Mouse (Mus musculus): ENCODE data around the gene Rbm12. TPM values are rescaled to one million over a fixed set of nuclear protein-coding genes. Genes with fewer than 3 reads are reported as not detected.

Rbm12 gene
- total RNA-seq, 2 experiments from 2014 or later, result 22.9 to 24.9 TPM

DNA sequence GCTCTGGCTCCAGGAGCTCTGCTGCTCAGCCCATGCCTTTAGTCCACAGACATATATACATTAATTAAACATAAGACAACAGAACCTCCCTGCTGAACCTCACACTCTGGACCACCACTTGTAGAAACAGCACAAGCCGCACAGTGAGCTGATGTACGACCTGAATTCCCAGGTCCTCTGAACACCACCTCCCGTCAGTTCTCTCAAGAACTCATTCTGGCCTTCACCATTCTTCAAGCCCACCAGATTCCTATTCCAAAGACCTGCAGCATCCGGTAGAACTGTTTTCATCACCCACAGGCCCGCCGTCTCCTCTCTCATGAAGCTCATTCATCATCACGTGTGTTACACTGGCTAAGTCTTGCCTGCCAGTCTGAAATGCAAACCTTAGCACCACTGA lies 31.4 kb downstream of the Rbm12 start:
- DNase-seq (ENCODE audit: low spot score in 2 of 2), result no peak

DNA sequence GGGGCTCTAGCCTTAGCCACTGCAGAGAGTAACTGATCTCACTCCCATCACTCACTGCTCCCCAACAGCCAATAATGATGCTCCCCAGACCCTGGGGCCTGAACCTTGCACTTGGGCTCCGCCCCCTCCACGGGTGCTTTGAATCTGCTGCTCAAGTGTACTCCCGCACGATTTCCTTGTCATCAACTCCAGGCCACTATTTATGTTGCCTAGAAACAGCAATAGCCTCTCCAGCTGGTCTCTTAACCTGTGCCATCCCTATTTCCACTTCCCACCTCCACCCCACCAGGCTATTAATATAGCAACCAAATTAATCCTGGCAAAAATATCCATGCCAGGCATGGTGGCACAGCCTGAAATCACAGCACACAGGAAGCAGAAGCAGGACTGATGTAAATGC lies 32.1 kb downstream of the Rbm12 start:
- no peak for DNase-seq (ENCODE audit: low spot score in 2 of 2)

DNA sequence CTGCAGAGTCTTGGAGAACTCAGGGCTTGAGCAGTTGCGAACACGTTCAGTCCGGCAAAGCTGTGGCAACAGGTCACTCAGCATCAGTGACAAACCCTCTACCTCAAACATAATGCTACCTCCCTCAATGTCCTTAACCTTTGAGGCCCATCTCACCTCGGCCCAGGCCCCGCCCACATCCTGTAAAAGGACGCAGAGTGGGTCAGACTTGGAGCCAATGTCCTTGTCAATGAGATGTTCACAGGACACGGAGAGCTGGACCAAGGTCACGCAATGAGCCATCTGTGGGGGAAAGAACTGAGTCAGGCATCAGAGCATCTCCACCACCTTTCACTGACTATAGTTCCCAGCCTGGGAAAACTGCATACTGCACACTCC lies 32.6 kb downstream of the Rbm12 start:
- DNase-seq (ENCODE audit: low spot score in 2 of 2), result no peak

DNA sequence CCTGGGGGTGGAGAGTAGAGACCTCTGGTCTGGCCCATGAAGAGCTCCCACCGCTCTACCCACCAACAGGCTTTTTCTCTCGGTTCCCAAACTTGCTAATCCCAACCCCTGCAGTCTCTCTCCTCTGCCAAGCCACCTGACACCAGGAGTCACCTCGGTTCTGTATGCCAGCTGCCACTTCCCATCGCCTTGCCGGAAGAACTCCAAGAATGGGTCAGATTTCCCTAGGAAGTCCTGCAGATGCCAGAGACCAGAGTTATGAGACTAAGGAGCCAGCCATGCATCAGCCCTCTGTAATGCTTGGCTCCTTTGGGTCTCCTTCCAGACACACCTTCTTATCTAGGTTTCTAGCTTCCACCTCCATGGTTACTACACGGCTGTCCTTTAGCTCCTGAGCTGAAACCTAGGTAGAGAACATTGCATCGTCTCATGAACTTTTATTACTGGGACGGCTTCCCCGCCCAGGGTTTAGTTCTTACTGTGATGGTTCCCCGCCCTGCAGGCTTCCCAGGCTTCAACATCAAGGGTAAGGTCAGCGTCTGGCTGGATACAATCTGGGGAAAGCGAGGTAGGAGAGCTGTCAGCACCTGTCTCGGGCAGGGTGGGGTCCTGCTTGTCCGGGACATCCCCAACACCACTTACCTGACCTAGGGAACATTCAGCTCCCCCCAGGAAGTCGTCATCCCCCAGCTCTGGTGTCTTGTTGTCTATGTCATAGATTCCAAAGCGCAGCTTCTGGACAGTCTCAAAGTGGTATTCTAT lies 33.2 kb downstream of the Rbm12 start:
- DNase-seq (ENCODE audit: low spot score in 2 of 2), result no peak

DNA sequence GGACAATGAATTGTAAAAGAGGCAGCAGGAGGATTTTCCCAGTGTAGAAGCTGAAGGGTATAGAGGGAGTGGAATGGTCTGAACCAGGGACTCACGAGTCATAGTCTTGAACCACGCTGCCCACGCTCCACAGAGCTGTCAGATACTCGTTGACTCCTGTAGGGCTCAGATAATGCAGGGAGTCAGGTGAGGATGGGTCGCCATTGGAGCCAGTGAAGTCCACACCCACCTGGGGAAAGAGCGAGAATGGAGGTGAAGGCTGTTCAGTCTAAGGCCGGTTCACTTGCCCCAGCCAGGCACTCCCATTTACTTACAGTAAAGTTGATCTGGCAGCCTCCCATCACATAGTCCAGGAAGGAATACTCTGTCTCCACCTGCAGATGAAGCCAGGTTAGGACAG lies 34.3 kb downstream of the Rbm12 start:
- DNase-seq (ENCODE audit: low spot score in 2 of 2), result no peak

DNA sequence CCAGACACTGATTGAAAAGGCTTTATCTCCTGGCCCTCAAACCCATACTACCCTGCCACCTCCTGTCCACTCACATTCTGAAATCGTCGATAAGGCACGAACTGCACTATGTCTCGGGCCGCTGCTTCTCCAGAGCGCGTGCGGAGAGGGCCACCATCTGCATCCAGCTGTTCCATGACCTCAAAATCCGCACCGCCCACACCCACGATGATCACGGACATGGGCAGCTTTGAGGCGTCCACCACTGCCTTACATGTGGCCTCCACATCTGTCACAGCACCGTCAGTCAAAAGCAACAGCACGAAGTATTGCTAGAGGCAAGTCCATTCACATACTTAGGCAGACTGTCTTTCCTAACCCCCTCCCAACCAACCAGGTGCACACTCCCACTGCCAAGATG lies 38.1 kb downstream of the Rbm12 start:
- DNase-seq (ENCODE audit: low spot score in 2 of 2), result no peak

DNA sequence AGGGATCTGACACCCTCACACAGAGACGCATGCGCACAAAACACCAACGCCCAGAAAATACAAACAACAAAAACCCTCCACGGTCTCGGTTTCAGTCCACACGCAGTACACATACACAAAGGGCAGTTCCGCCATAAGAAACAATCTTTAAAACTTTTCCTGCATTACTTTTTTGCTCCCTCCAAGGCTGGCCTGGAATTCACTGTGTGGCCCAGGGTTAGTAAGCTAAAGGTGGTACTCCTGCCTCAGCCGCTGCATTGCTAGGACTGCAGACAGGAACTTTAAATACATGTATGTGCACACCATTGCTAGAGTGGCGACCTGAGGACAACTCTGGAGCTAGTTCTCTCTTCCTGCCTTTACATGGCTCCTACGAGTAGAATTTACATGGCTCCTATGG lies 40.5 kb downstream of the Rbm12 start:
- DNase-seq (ENCODE audit: low spot score in 2 of 2), result no peak

DNA sequence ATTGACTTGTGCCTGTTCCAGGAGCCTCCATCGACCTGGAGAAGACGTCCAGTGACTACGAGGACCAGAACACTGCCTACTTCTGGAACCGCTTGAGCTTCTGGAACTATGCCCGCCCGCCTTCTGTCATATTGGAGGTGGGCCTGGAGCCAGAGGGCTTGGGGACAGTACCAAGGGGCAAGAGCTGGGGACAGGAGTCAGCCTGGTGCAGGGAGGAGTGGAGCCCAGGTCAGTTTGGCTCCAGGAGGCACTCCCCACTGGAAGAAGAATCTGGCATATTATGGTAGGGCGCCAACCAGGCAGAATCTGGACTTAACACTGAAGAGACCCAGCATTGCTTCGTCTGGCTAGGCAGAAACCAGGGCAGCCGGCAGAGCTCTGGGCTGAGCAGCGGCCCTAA lies 43.9 kb downstream of the Rbm12 start:
- no peak for DNase-seq (ENCODE audit: low spot score in 2 of 2)

DNA sequence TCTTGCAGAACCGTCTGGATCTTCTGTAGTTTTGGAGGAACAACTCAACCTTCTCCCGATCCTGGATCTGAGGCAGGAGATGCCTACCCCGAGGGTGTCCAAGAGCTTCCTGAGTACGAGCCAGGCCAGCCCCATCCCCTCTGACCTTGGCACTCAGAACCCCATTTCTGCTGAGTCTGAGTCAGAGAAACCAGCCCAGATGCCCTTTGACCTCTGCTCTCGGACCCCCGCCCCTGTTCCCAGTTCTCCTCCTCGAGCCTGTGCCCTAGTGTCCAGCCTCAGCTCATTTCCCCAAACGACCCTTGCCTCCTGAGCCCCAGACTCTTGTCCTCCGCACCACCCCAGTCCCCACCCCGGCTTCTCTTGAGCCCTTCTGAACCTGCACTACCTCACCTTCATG lies 45.7 kb downstream of the Rbm12 start:
- DNase-seq (ENCODE audit: low spot score in 2 of 2), result no peak

DNA sequence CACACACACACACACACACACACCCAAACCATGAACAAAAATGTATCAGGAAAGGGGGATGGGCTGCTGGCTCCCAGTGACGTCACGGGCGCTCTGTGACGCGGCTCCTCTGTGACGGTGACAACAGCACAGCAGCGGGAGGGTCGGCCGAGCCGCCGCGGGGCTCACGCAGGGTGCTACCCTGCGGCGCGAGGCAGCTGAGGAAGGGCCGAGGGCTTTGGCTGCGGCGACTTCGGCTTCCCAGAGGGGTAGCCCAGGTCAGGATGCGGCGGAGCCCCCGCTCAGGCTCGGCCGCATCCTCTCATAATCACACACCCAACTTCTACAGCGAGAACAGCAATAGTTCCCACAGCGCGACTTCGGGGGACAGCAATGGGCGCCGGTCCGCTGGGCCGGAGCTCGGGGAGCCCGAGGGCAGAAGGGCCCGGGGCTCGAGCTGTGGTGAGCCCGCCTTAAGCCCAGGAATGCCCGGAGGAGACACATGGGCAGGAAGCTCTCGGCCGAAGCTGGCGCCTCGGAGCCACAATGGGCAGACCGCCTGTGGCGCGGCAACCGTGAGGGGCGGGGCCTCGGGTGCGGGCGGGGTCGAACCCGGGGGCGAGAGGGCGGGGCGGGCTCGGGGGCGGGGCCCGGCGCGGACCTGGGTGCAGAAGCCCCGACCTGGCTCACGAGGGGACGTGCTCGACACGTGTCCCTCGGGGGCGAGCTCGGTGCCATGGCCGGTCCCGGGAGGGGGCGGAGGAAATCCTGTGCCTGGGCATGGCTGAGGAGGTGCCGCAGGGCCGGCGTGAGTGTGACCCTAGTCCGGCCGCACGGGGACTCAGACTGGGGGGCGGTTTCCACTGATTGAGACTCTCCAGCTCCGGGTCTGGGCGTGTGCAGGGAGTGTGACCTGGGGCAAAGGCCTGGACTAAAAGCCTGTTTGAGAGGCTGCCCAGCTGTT lies 46.4 kb downstream of the Rbm12 start, which contains the start of gene Spag4:
TSS of gene Spag4 (plus strand) at position 77 of the 943 bp plus-strand sequence.
- peak; percentile 57 to 67 for DNase-seq (ENCODE audit: low spot score in 2 of 2)

DNA sequence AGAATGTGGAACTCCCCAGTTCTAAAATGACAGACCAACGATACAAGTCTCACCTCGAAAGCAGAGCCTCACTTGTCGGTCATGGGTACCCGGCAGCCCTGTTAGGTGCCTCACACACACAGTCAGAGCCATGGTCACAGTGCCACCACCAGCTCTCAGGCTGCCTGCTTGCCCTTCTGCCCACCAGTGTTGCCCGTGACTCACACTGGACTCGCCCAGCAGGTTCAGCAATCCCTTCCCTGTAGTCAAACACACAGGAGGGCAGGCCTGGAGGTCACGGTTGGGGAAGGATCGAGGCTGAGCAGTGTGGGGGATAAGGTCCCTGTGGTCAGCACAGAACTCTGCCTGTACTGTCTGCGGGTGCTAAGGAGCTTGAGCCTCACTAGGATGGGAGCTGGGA lies 59.0 kb downstream of the Rbm12 start, which contains the start of gene Fer1l4:
TSS of gene Fer1l4 (minus strand) at position 132 of the 400 bp plus-strand sequence.
- DNase-seq (ENCODE audit: low spot score in 2 of 2), result no peak

DNA sequence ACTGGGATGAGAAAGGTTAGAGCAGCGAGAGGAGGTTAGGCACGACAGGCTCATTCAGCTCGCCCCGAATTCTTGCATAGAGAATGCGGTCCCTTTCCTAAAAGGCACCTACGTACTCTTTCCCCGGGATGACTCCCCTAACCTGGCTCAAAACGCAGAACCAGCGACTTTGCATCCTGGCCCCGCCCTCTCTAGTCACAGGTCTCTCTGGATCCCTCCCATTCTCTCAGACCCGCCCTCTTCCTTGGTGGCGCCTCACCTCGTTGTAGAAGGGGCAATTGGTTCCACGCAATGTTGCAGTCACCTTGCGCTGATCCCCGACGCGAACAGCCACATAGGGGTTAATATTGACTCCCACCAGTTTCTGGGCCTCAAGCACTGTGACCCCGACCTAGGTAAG lies 63.8 kb downstream of the Rbm12 start:
- no peak for DNase-seq (ENCODE audit: low spot score in 2 of 2)

DNA sequence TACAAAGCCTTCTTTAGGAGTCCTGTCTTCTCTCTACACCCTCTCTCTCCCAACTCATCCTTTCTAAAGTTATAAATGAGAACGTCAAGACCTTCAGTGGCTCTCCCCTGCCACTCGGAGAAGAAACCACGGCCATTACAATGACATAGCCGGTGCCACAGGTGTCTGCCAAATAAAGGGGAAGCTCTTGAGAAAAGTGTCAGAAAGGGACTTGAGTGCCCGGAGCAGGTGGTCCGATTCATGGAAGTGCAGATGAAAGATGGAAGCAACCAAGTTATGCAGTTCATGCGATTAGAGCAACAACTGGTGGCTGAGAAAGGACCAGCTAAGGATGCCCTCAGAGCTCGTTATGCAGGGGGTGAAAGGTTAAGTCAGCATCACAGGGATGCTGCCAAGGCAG lies 68.9 kb downstream of the Rbm12 start:
- no peak for DNase-seq (ENCODE audit: low spot score in 2 of 2)

Other genes with a start within 250 kb of the Rbm12 start
- gene Uqcc1, start 181.7 kb downstream of the Rbm12 start, total RNA-seq (2021), result 10 to 100 TPM; 84.7 to 91.8 TPM
- gene Gm15557, start 171.2 kb downstream of the Rbm12 start, total RNA-seq (2021), result not detected
- under 1 TPM; 0.19 to 0.21 TPM for gene Gdf5, start 166.6 kb downstream of the Rbm12 start, total RNA-seq (2021)
- 10 to 100 TPM; 18.2 to 19.5 TPM for gene Cep250, start 155.5 kb downstream of the Rbm12 start, total RNA-seq (2021)
- 1 to 10 TPM in 1 of 2 experiments, under 1 TPM in 1; 0.74 to 1.4 TPM for gene 6430550D23Rik, start 104.0 kb downstream of the Rbm12 start, total RNA-seq (2021)
- gene Ergic3, start 103.9 kb downstream of the Rbm12 start, total RNA-seq (2021), result 100 to 1,000 TPM; 216 to 235 TPM
- gene Fer1l4, start 59.0 kb downstream of the Rbm12 start, total RNA-seq (2021), result not detected
- 1 to 10 TPM; 4.2 to 4.4 TPM for gene Spag4, start 46.8 kb downstream of the Rbm12 start, total RNA-seq (2021)
- 10 to 100 TPM; 23.4 to 25.3 TPM for gene Cpne1, start within 50 bp of the Rbm12 start, total RNA-seq (2021)
- 10 to 100 TPM; 18.9 to 23.9 TPM for gene Gm28036, start 15.1 kb upstream of the Rbm12 start, total RNA-seq (2021)
- gene Romo1, start 32.1 kb upstream of the Rbm12 start, total RNA-seq (2021), result 100 to 1,000 TPM; 156 to 162 TPM
- gene Nfs1, start 32.2 kb upstream of the Rbm12 start, total RNA-seq (2021), result 10 to 100 TPM; 36.0 to 39.4 TPM
- 100 to 1,000 TPM; 286 to 287 TPM for gene Rbm39, start 68.3 kb upstream of the Rbm12 start, total RNA-seq (2021)
- gene Phf20, start 84.5 kb upstream of the Rbm12 start, total RNA-seq (2021), result 10 to 100 TPM; 87.7 to 97.8 TPM
- 1 to 10 TPM; 5.4 to 5.6 TPM for gene Cnbd2, start 200.3 kb upstream of the Rbm12 start, total RNA-seq (2021)
- gene Scand1, start 200.7 kb upstream of the Rbm12 start, total RNA-seq (2021), result 10 to 100 TPM; 79.6 to 86.0 TPM

All from left cerebral cortex, adult 18-20 months (tissue).